Mouse (Mus musculus) liver, embryonic 14.5 days (tissue): ENCODE measurements around the gene Topbp1.

Experiments used
- CTCF ChIP-seq: IDR thresholded peaks from 2 replicates; pipeline ENCODE4 v1.5.1; 2016; ENCODE audit warnings: antibody characterized with exemption, low read depth, control low read depth
- EP300 ChIP-seq: IDR thresholded peaks from 2 replicates; pipeline ENCODE4 v1.6.1; 2016; ENCODE audit warnings: antibody characterized with exemption, low read depth

DNA sequence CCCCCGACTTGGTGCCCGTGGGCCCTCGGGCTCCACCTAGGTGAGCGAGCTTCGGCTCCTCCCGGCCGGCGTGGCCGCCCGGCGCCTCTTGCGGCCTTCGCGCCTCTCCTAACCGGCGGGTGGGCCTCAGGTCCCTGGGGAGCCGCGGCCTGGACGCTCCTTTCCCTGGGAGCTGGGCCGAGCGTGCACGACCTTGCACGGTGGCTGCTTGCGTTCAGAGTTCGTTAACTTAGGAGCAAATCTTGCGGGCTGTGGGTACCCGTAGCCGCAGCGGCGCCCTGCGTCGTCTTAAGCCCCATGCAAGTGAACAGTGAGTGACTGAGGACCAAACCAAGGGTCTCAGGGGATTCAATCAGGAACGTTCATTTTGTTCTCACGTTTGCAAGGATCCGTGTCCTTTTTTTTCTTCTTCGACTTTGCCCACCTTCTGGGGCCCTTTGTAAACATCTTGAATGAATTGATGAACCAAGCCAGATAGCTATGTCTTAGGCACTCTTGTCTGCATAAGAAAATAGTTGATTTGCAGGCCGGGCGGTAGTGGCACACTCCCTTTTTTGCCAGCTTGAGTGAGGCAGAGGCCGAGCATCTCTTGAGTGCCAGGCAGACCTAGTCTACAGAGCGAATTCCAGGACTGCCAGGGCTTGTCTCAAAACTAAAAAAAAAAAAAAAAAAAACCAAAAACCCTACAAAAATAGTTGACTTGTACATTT lies 472 bp downstream of the Topbp1 start:
- 0 out of 2 replicates have a peak, but pooled peaks have one; percentile 10 for TF ChIP-seq CTCF
- TF ChIP-seq EP300 = no peak
